Mouse (Mus musculus) lung, postnatal 4 days (tissue): ENCODE data around the gene Gm28305.

Experiments
- DNase-seq, 2 experiments: peaks; one replicate each; pipeline ENCODE4 v3.0.0; 2021

The Gm28305 gene

GRCm38 (mm10) chr9:104070863-104071604 is 30.6 kb downstream of the Gm28305 start:
- no peak for DNase-seq

GRCm38 (mm10) chr9:104075808-104076207 is 35.3 kb downstream of the Gm28305 start:
- no peak for DNase-seq

- DNase-seq: no peak
Observed at GRCm38 (mm10) chr9:104078780-104079179, 38.3 kb downstream of the Gm28305 start.

GRCm38 (mm10) chr9:104079379-104079778 is 38.9 kb downstream of the Gm28305 start:
- DNase-seq: peak; percentile 44 to 65

- no peak for DNase-seq
Observed at GRCm38 (mm10) chr9:104080038-104080437, 39.6 kb downstream of the Gm28305 start.

- no peak for DNase-seq
Observed at GRCm38 (mm10) chr9:104085730-104086429, 45.4 kb downstream of the Gm28305 start.

GRCm38 (mm10) chr9:104088555-104088954 is 48.1 kb downstream of the Gm28305 start:
- peak; percentile 68 to 79 for DNase-seq

GRCm38 (mm10) chr9:104092945-104093344 is 52.5 kb downstream of the Gm28305 start:
- DNase-seq: no peak

GRCm38 (mm10) chr9:104098256-104098655 is 57.8 kb downstream of the Gm28305 start:
- DNase-seq: peak; percentile 39 to 41

GRCm38 (mm10) chr9:104099060-104099459 is 58.6 kb downstream of the Gm28305 start:
- DNase-seq: no peak

- DNase-seq: no peak
Observed at GRCm38 (mm10) chr9:104100822-104101221, 60.4 kb downstream of the Gm28305 start.

GRCm38 (mm10) chr9:104101458-104101857 is 61.0 kb downstream of the Gm28305 start:
- no peak for DNase-seq

GRCm38 (mm10) chr9:104102301-104102700 is 61.8 kb downstream of the Gm28305 start:
- no peak for DNase-seq

GRCm38 (mm10) chr9:104102901-104103300 is 62.4 kb downstream of the Gm28305 start:
- DNase-seq: no peak

GRCm38 (mm10) chr9:104104986-104105385 is 64.5 kb downstream of the Gm28305 start:
- DNase-seq: no peak

GRCm38 (mm10) chr9:104106930-104107329 is 66.5 kb downstream of the Gm28305 start:
- no peak for DNase-seq

- no peak for DNase-seq
Observed at GRCm38 (mm10) chr9:104107482-104107881, 67.0 kb downstream of the Gm28305 start.

- no peak for DNase-seq
Observed at GRCm38 (mm10) chr9:104108571-104109143, 68.2 kb downstream of the Gm28305 start.

- no peak for DNase-seq
Observed at GRCm38 (mm10) chr9:104109151-104109550, 68.7 kb downstream of the Gm28305 start.

- no peak for DNase-seq
Observed at GRCm38 (mm10) chr9:104123101-104123500, 82.6 kb downstream of the Gm28305 start.

GRCm38 (mm10) chr9:104123622-104124021 is 83.2 kb downstream of the Gm28305 start:
- DNase-seq: no peak
